Mouse (Mus musculus): ENCODE data around the gene Wnt10a. TPM values are rescaled to one million over a fixed set of nuclear protein-coding genes. Genes with fewer than 3 reads are reported as not detected.

Gene Wnt10a
- 0.50 and 0.57 TPM in 2 replicates for polyA plus RNA-seq (2015; fragmentation: Nextera tagmentation; extraction: Ambion mirVana)

DNA sequence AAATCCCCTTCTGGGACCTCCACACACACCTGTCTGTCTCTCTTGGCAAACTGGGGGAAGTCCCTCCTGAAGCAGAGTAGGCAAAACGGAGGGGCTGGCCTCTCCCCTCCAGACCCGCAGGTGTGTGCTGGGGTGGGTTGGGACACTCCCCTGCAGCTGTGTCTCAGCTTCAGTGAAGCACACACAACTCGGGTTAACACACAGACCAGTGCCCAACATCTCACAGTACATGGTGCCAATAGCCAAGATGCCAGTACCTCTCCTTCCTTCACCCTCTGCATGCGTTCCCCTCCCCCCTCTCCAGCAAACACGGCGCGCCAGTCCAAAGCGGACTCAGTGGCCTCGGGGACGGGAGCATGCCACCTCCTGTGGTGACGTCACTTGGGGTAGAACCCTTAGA is at the start of gene Wnt10a:
Wnt10a (plus strand) TSS at position 268 of the 400 bp plus-strand sequence.
- Histone ChIP-seq H3K27ac (ENCODE audit: low read length) (no peak within 1 kb of the TSS), H3K4me1 (ENCODE audit: insufficient read depth, low read length) (peaks cover 27% of the 10 kb centered on the region), H3K9me3 (ENCODE audit: low read length) (no peaks in the 10 kb centered on the region), H3K27me3 (ENCODE audit: insufficient read depth, low read length) (peaks cover 100% of the 10 kb centered on the region), H3K36me3 (ENCODE audit: insufficient read depth, low read length) (no peaks in the 10 kb centered on the region), H3K9ac (replicated peaks; ENCODE audit: low read length) (peak within 1 kb of the TSS; percentile 24; the same call in 1 of the 2 replicates), H3K4me2 (replicated peaks; ENCODE audit: low read depth, low read length) (peak within 1 kb of the TSS; percentile 64), H3K4me3 (ENCODE audit: low read length) (peak within 1 kb of the TSS; percentile 34)
- WGBS = 2% methylated on average over 11 of the region's 11 CpGs
- ATAC-seq (ENCODE audit: low FRiP score, low TSS enrichment) = no peak

DNA sequence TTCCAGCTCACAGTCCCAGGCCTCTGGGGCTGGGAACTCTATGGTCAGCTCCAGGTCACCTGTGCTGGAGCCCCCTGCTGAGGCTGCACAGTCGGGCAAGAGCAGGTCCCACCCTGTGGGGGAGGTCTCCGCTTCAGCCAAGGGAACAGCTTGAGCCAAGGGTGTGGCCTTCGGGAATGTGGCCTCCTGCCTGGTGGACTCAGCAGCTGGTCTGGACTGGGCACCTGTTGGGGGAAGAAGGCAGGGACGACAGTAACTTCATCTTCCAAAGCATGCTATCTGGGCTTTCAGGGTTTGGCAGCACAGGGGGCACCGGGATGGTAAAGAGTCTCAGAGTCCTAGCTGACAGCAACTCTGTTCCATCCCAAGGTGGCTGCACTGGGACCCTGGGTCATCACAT is 44.0 kb upstream of the Wnt10a start:
- H3K4me1 ChIP-seq (ENCODE audit: insufficient read depth, low read length) = no peaks in the 10 kb centered on the region; the same call in 1 of the 2 replicates
- ATAC-seq (ENCODE audit: low FRiP score, low TSS enrichment) = no peak
- no peaks in the 10 kb centered on the region for H3K9me3 ChIP-seq (ENCODE audit: low read length)
- no peak overlapping the region for H3K9ac ChIP-seq (replicated peaks; ENCODE audit: low read length)
- no peak overlapping the region for H3K4me3 ChIP-seq (ENCODE audit: low read length)
- WGBS = 69% methylated on average over 5 of the region's 5 CpGs
- no peak overlapping the region for H3K27ac ChIP-seq (ENCODE audit: low read length)
- H3K36me3 ChIP-seq (ENCODE audit: insufficient read depth, low read length) = no peaks in the 10 kb centered on the region
- H3K27me3 ChIP-seq (ENCODE audit: insufficient read depth, low read length) = no peaks in the 10 kb centered on the region
- no peak overlapping the region for H3K4me2 ChIP-seq (replicated peaks; ENCODE audit: low read depth, low read length)

DNA sequence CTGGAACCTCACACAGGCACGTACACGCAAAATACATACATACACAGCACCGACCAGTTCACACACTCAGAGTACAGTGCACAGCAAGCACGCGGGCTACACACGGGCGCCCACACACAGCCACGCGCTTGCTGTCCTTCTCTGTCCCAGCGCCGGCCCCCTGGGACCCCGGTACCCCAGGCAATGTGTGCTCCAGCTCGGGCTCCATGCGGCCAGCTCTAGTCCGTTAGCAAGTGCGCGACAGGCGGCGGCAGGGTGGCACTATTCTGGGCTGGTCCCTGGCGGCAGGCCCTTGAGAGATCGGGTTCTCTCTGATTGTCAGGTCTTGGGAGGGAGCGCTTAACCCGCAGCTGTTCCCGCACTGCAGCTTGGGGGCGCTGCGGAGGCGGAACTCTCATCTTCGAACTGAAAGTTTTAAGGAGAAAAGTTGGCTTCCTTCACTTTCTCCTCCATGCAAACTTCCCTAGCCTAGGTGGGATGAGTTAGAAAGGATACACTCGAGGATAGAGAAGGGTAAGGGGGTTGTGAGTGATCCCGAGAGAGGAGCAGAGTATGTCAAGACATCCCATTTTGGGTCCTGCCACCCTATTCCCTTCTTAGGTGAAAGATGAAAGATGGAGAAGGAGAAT is 42.6 kb upstream of the Wnt10a start, which contains the start of gene Prkag3:
Prkag3 (minus strand) TSS at position 579 of the 629 bp plus-strand sequence.
- 9% methylated on average over 30 of the region's 30 CpGs for WGBS
- Histone ChIP-seq H3K4me3 (ENCODE audit: low read length) (peak within 1 kb of the TSS; percentile 30), H3K27me3 (ENCODE audit: insufficient read depth, low read length) (no peaks in the 10 kb centered on the region), H3K4me2 (replicated peaks; ENCODE audit: low read depth, low read length) (peak within 1 kb of the TSS; percentile 51), H3K4me1 (ENCODE audit: insufficient read depth, low read length) (no peaks in the 10 kb centered on the region; the same call in 1 of the 2 replicates), H3K36me3 (ENCODE audit: insufficient read depth, low read length) (no peaks in the 10 kb centered on the region), H3K27ac (ENCODE audit: low read length) (no peak within 1 kb of the TSS), H3K9me3 (ENCODE audit: low read length) (no peaks in the 10 kb centered on the region), H3K9ac (replicated peaks; ENCODE audit: low read length) (peak within 1 kb of the TSS; percentile 42)
- ATAC-seq (ENCODE audit: low FRiP score, low TSS enrichment) = peak; percentile 71; the same call in 1 of the 2 replicates

DNA sequence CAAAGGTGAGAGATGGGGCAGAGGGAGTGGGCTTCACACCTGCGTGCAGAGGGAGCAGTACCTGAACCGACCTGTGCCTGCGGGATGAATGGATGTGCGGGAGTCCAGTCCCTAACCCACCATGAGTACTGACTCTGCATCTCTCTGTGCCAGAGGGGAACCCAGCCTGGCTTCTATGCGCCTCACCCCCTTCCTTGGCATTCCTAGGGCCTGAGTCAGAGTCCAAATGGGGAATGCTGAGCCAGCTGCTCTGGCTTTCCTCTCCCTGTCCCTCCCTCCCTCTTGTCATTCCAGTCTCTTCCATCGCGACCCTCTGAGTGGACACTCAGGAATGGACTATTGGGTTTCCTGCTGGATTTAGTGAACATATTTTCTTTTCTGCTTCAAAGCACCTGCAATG is 42.0 kb upstream of the Wnt10a start:
- no peaks in the 10 kb centered on the region for H3K27me3 ChIP-seq (ENCODE audit: insufficient read depth, low read length)
- H3K4me2 ChIP-seq (replicated peaks; ENCODE audit: low read depth, low read length) = peak overlapping the region; percentile 51; the same call in 1 of the 2 replicates
- H3K4me3 ChIP-seq (ENCODE audit: low read length) = no peak overlapping the region
- H3K9me3 ChIP-seq (ENCODE audit: low read length) = no peaks in the 10 kb centered on the region
- H3K27ac ChIP-seq (ENCODE audit: low read length) = no peak overlapping the region
- no peaks in the 10 kb centered on the region for H3K36me3 ChIP-seq (ENCODE audit: insufficient read depth, low read length)
- no peak overlapping the region for H3K9ac ChIP-seq (replicated peaks; ENCODE audit: low read length)
- ATAC-seq (ENCODE audit: low FRiP score, low TSS enrichment) = peak; percentile 79
- 50% methylated on average over 7 of the region's 7 CpGs for WGBS
- H3K4me1 ChIP-seq (ENCODE audit: insufficient read depth, low read length) = peaks cover 2% of the 10 kb centered on the region

DNA sequence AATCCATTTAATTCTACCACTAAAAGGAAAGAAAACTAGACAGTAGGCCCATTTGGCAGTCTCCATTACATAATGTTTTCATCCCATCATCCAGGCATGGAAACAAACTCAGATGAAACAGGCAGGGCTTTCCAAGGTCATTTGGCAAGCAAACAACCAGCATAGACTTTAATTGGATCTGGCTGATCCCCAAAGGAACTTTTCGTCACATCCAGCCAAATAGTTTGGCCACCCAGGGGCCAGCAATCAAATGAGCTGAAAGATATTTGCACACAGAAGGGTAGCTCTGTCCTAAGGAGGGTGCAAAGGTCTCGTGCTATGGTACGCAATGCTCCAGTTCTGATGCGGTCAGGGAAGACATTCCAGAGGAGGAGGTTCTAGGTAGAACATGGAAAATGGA is 40.6 kb upstream of the Wnt10a start:
- no peak overlapping the region for H3K9ac ChIP-seq (replicated peaks; ENCODE audit: low read length)
- no peak overlapping the region for H3K27ac ChIP-seq (ENCODE audit: low read length)
- no peak for ATAC-seq (ENCODE audit: low FRiP score, low TSS enrichment)
- no peak overlapping the region for H3K4me2 ChIP-seq (replicated peaks; ENCODE audit: low read depth, low read length)
- H3K4me3 ChIP-seq (ENCODE audit: low read length) = no peak overlapping the region
- H3K36me3 ChIP-seq (ENCODE audit: insufficient read depth, low read length) = no peaks in the 10 kb centered on the region
- 78% methylated on average over 4 of the region's 4 CpGs for WGBS
- no peaks in the 10 kb centered on the region for H3K27me3 ChIP-seq (ENCODE audit: insufficient read depth, low read length)
- H3K4me1 ChIP-seq (ENCODE audit: insufficient read depth, low read length) = peaks cover 7% of the 10 kb centered on the region
- no peaks in the 10 kb centered on the region for H3K9me3 ChIP-seq (ENCODE audit: low read length)

DNA sequence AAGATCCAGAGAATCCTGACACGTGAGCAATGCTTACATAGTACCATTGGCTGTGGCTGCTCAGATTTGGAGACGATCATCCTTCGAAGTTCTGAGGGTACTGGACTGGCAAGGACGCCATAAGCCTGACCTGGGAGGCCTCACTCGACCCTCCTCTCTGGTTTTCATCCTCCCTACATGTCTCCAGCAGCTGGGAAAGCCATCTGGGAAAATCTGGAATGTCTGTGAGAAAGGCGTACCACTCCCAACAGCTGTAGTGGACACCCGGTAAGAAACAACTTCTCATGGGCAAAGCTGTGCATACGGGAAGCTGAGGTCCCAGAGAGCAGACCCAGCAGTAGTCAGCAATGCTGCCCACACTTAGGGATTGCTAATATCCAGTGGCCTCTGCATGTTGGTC is 39.2 kb upstream of the Wnt10a start:
- H3K36me3 ChIP-seq (ENCODE audit: insufficient read depth, low read length) = no peaks in the 10 kb centered on the region
- no peak for ATAC-seq (ENCODE audit: low FRiP score, low TSS enrichment)
- no peak overlapping the region for H3K9ac ChIP-seq (replicated peaks; ENCODE audit: low read length)
- no peak overlapping the region for H3K4me3 ChIP-seq (ENCODE audit: low read length)
- no peak overlapping the region for H3K27ac ChIP-seq (ENCODE audit: low read length)
- no peak overlapping the region for H3K4me2 ChIP-seq (replicated peaks; ENCODE audit: low read depth, low read length)
- peaks cover 7% of the 10 kb centered on the region for H3K4me1 ChIP-seq (ENCODE audit: insufficient read depth, low read length)
- no peaks in the 10 kb centered on the region for H3K27me3 ChIP-seq (ENCODE audit: insufficient read depth, low read length)
- 80% methylated on average over 8 of the region's 8 CpGs for WGBS
- no peaks in the 10 kb centered on the region for H3K9me3 ChIP-seq (ENCODE audit: low read length)

DNA sequence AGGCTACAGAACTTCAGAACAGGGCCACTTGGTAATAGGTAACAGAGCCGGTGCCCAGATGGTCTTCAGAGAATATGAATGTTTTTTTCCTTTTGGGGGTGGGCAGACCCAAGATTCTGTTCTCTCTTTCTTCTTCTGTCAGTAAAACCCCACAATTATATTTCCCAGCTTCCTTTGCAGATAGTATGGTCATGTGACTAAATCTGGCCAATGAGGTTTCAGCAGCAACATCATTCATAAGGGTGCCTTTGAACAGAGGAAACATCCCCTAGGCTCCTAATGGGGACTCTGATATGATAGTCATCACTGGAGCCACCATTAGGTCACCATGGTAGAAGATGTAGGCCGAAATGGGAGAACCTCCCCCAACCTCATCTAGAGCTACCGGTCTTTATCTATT is 38.5 kb upstream of the Wnt10a start:
- no peaks in the 10 kb centered on the region for H3K36me3 ChIP-seq (ENCODE audit: insufficient read depth, low read length)
- no peak overlapping the region for H3K4me2 ChIP-seq (replicated peaks; ENCODE audit: low read depth, low read length)
- H3K9me3 ChIP-seq (ENCODE audit: low read length) = no peaks in the 10 kb centered on the region
- no peak for ATAC-seq (ENCODE audit: low FRiP score, low TSS enrichment)
- no peak overlapping the region for H3K27ac ChIP-seq (ENCODE audit: low read length)
- 93% methylated on average over 3 of the region's 3 CpGs for WGBS
- no peak overlapping the region for H3K4me3 ChIP-seq (ENCODE audit: low read length)
- H3K4me1 ChIP-seq (ENCODE audit: insufficient read depth, low read length) = peaks cover 7% of the 10 kb centered on the region
- no peak overlapping the region for H3K9ac ChIP-seq (replicated peaks; ENCODE audit: low read length)
- no peaks in the 10 kb centered on the region for H3K27me3 ChIP-seq (ENCODE audit: insufficient read depth, low read length)

DNA sequence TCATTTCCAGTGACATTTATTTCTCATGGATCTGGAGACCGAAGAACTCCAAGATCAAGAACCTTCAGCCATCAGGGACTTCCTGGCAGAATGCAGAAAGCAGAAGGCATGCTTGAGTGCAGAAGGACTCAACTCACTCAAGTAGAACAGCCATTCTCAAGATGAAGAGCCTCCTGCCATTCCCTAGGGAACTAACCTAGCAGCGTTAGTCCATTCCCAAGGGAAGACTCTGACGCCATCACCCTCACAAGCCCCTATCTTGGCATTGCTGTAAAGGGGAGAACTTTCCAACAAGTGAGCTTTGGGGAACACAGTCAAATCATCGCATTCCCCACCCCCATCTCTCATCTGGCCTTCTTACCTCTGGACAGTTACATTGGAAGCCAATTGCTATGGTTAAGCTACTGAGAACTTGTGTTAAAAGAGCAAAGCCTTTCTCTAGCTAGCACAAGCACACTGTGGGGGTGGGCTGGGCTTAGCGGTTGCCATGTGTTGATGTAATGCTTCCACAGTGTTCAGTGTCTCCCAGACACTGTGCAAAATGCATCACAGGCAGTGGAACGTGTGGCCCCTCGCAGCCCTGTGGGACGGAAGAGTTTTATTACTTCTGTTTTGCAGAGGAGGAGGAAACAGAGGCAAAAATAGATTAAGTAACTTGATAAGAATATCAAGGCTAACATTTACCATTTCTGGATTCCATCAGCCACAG is 37.9 kb upstream of the Wnt10a start:
- H3K4me2 ChIP-seq (replicated peaks; ENCODE audit: low read depth, low read length) = no peak overlapping the region
- H3K9ac ChIP-seq (replicated peaks; ENCODE audit: low read length) = no peak overlapping the region
- peaks cover 7% of the 10 kb centered on the region for H3K4me1 ChIP-seq (ENCODE audit: insufficient read depth, low read length)
- H3K27ac ChIP-seq (ENCODE audit: low read length) = no peak overlapping the region
- no peaks in the 10 kb centered on the region for H3K27me3 ChIP-seq (ENCODE audit: insufficient read depth, low read length)
- WGBS = 71% methylated on average over 8 of the region's 8 CpGs
- no peak for ATAC-seq (ENCODE audit: low FRiP score, low TSS enrichment)
- no peak overlapping the region for H3K4me3 ChIP-seq (ENCODE audit: low read length)
- no peaks in the 10 kb centered on the region for H3K36me3 ChIP-seq (ENCODE audit: insufficient read depth, low read length)
- no peaks in the 10 kb centered on the region for H3K9me3 ChIP-seq (ENCODE audit: low read length)

DNA sequence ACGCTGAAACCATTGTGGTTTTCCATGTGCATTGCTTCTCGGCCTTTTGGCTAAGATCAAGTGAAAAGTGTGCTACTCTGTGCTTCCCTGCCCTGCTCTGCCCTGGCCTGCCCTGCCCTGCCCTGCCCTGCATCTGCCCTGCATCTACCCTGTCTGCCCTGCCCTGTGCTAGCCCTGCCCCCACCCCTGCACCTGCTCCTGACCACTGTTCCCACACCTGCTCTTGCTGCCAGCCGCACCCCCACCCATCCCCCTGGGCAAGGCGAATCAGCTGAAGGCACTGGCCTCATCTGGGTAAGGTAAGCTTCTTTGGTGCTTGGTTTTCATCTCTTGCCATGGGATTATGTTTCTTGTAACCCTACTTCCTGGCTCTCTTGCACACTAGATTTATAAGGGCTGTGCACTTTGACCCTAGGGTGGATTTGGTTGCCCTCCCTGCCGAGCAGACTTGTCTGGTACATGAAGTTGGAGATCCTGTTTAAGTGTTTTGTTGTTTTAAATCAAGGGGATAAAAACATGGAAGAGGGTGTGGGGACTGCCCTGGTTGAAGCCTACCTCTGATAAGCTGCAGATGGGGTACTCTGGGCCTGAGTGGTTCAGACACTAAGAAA is 37.0 kb upstream of the Wnt10a start:
- no peak overlapping the region for H3K4me2 ChIP-seq (replicated peaks; ENCODE audit: low read depth, low read length)
- peaks cover 7% of the 10 kb centered on the region for H3K4me1 ChIP-seq (ENCODE audit: insufficient read depth, low read length)
- no peak overlapping the region for H3K27ac ChIP-seq (ENCODE audit: low read length)
- WGBS = 37% methylated on average over 5 of the region's 5 CpGs
- no peaks in the 10 kb centered on the region for H3K27me3 ChIP-seq (ENCODE audit: insufficient read depth, low read length)
- ATAC-seq (ENCODE audit: low FRiP score, low TSS enrichment) = 0 out of 2 replicates have a peak, but pooled peaks have one; percentile 34
- H3K36me3 ChIP-seq (ENCODE audit: insufficient read depth, low read length) = no peaks in the 10 kb centered on the region
- H3K4me3 ChIP-seq (ENCODE audit: low read length) = no peak overlapping the region
- no peaks in the 10 kb centered on the region for H3K9me3 ChIP-seq (ENCODE audit: low read length)
- no peak overlapping the region for H3K9ac ChIP-seq (replicated peaks; ENCODE audit: low read length)

Measured in kidney, embryonic 16.5 days (tissue).